ENCODE assay signal across 1 mouse cellular context in the genomic region with DNA sequence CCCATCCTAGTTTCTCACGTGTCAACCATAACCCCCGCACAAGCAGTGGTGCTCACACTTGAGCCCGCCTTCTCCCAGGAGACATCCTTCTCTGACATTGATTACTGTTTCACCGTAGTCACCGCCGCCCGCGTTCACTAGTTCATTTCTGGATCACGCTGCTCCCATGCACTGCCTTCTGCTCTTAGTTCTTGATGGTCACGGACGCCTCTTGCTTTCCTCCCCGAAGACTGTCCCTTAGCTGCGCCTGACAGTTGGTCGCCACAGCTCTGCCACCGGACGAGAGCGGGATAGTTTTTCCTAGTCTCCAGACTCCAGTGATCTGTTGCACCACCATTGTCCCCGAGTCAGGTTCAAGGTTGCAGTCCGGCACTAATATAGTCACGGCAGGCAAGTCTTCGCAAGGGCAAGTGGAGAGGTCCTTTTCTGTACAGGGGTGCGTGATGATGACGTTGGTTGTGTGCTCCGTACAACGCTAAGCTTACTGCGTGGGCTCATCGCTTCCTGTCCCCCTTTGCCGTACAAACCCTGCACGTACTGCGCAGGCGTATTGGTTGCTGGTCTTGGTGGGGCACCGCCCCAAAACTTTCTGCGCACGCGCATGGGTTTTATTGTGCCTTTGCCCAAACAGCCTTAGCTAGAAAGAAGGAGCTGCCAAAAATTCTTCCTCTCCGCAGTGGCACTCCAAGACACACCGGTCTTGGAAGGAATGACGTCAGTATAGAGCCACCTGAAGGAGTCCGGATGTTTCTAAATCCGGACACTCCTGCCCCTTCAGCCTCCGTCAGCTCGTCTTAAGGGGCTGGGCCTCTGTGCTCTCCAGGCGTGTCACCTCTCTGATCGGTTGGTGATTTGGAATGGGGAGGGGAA.
TF ChIP-seq lines count a peak whose summit lies in the region.

Gene Irgq, plus strand, starts transcription at position 628 of the 870 bp plus-strand sequence.

TF ChIP-seq in CH12.LX, 34 proteins besides CTCF, POLR2A, EP300 and RAD21 (continued from another document):
- TF ChIP-seq TCF12 (IDR thresholded peaks at IDR 0.05; ENCODE audit: low read depth, low read length) = 0 out of 2 replicates have a peak, but pooled peaks have one; percentile 33
- TF ChIP-seq NELFE (IDR thresholded peaks at IDR 0.05; ENCODE audit: low read depth, low read length) = peak; percentile 64
- no peak; the same call in 1 of the 2 replicates for TF ChIP-seq TBP (conservative IDR thresholded peaks at IDR 0.05; ENCODE audit: low read depth, low read length)
- no peak for TF ChIP-seq JUN (IDR thresholded peaks at IDR 0.05; ENCODE audit: insufficient read depth, low read depth, low read length)
- no peak for TF ChIP-seq MAFK (IDR thresholded peaks at IDR 0.05; ENCODE audit: insufficient replicate concordance, low read length)
- peak; percentile 28; the same call in 1 of the 2 replicates for TF ChIP-seq GABPA (IDR thresholded peaks at IDR 0.05; ENCODE audit: insufficient replicate concordance, low read depth, low read length)
- TF ChIP-seq MAX (IDR thresholded peaks at IDR 0.05; ENCODE audit: low read length) = peak; percentile 100
- 0 out of 2 replicates have a peak, but pooled peaks have one; percentile 29 for TF ChIP-seq MEF2A (IDR thresholded peaks at IDR 0.05; ENCODE audit: borderline replicate concordance, low read depth, low read length)
- no peak for TF ChIP-seq ZKSCAN1 (IDR thresholded peaks at IDR 0.05; ENCODE audit: borderline replicate concordance, low read depth, low read length)
- no peak for TF ChIP-seq USF1 (IDR thresholded peaks at IDR 0.05; ENCODE audit: low read depth, low read length)
- TF ChIP-seq MAZ (IDR thresholded peaks at IDR 0.05; ENCODE audit: low read depth, low read length) = 0 out of 2 replicates have a peak, but pooled peaks have one; percentile 34
- no peak; the same call in 1 of the 2 replicates for TF ChIP-seq USF2 (conservative IDR thresholded peaks at IDR 0.05; ENCODE audit: low read depth, low read length)
- peak; percentile 96 for TF ChIP-seq HCFC1 (IDR thresholded peaks at IDR 0.05; ENCODE audit: low read depth, low read length)
- no peak for TF ChIP-seq JUND (conservative IDR thresholded peaks at IDR 0.05; ENCODE audit: low read depth, low read length)
- TF ChIP-seq BHLHE40 (IDR thresholded peaks at IDR 0.05; ENCODE audit: low read depth, low read length) = peak; percentile 77
- peak; percentile 51; the same call in 1 of the 2 replicates for TF ChIP-seq MYC (IDR thresholded peaks at IDR 0.05; ENCODE audit: low read depth, low read length)
- TF ChIP-seq UBTF (IDR thresholded peaks at IDR 0.05; ENCODE audit: low read depth, low read length) = no peak
- peak; percentile 89 for TF ChIP-seq SIN3A (IDR thresholded peaks at IDR 0.05; ENCODE audit: low read length)
- peak; percentile 86 for TF ChIP-seq MXI1 (IDR thresholded peaks at IDR 0.05; ENCODE audit: low read depth, low read length)
- TF ChIP-seq IRF4 (IDR thresholded peaks at IDR 0.05; ENCODE audit: low read depth, low read length) = 0 out of 2 replicates have a peak, but pooled peaks have one; percentile 32
- TF ChIP-seq ELF1 (IDR thresholded peaks at IDR 0.05; ENCODE audit: low read depth, low read length) = peak; percentile 93
TF ChIP-seq in CH12.LX: peak in this region for 17.
